Mouse (Mus musculus) kidney, adult 2 months (tissue): ENCODE measurements at regions not wholly inside any gene's neighbourhood (a gene's known extent, or its start where the extent isn't known, plus 50 kb on each side); places are given as distances from the start of the nearest gene placed in this dataset.

Source experiments
- CTCF ChIP-seq: fragments of 200-500 bp; conservative IDR thresholded peaks from 2 replicates; pipeline ENCODE4 v1.5.1; 2011; ENCODE audit warnings: low read depth, mild to moderate bottlenecking, control low read depth, low read length, moderate library complexity, mixed read lengths; ENCODE audit not compliant: insufficient read depth, insufficient read length
- POLR2A ChIP-seq: fragments of 200-500 bp; IDR thresholded peaks from one replicate; pipeline ENCODE4 v1.6.1; 2011; ENCODE audit warnings: low read depth, low read length, control low read depth

DNA sequence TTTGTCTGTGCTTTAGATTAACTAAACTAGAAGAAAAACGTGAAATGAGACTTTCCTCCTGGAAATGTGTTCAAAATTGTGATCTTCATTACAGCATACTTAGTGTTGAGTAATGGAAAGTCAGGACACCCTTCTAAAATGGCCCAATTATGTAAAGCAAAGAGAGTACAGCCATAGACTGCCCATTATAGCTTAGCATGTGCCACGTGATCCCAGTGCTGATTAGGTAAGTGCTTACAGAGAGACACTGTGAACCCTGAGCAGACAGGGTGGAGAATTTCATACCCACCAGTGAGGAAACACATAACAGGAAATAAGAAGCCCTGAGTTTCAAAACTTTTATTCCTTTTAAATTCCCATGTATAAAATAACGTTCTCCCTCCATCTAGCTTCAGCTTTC is 587.3 kb upstream of the Nrsn1 start:
- no peak for TF ChIP-seq POLR2A
- TF ChIP-seq CTCF: no peak
